Mouse (Mus musculus) lung, embryonic 16.5 days (tissue): ENCODE measurements at regions not wholly inside any gene's neighbourhood (a gene's known extent, or its start where the extent isn't known, plus 50 kb on each side); places are given as distances from the start of the nearest gene placed in this dataset.

Source experiments
- ATAC-seq: fragments of 200-750 bp; cut with Nextera tagmentation; 2 replicates; pipeline ENCODE4 v1.8.0; 2017; ENCODE audit warnings: low read depth, mild to moderate bottlenecking, moderate library complexity
- H3K27ac ChIP-seq: fragments of 300-500 bp; sonication (generic); 2 replicates; pipeline ENCODE4 v1.5.1; 2014; ENCODE audit warnings: mild to moderate bottlenecking, control low read depth, low read length
- H3K27me3 ChIP-seq: fragments of 300-500 bp; sonication (generic); 2 replicates; pipeline ENCODE4 v1.6.1; 2014; ENCODE audit warnings: low read depth, low read length, mixed read lengths; ENCODE audit not compliant: control insufficient read depth, insufficient read depth
- H3K36me3 ChIP-seq: fragments of 300-500 bp; sonication (generic); 2 replicates; pipeline ENCODE4 v1.6.1; 2014; ENCODE audit warnings: low read length; ENCODE audit not compliant: control insufficient read depth, insufficient read depth
- H3K4me1 ChIP-seq: fragments of 300-500 bp; sonication (generic); replicated peaks from 2 replicates; pipeline ENCODE4 v1.6.1; 2014; ENCODE audit warnings: low read length, mixed read lengths; ENCODE audit not compliant: control insufficient read depth, insufficient read depth
- H3K4me2 ChIP-seq: fragments of 300-500 bp; sonication (generic); 2 replicates; pipeline ENCODE4 v1.6.1; 2014; ENCODE audit warnings: low read depth, low read length, control low read depth
- H3K4me3 ChIP-seq: fragments of 300-500 bp; sonication (generic); 2 replicates; pipeline ENCODE4 v1.5.1; 2014; ENCODE audit warnings: mild to moderate bottlenecking, low read length, control low read depth
- H3K9ac ChIP-seq: fragments of 300-500 bp; sonication (generic); 2 replicates; pipeline ENCODE4 v1.6.1; 2014; ENCODE audit warnings: low read length, control low read depth
- H3K9me3 ChIP-seq: fragments of 300-500 bp; sonication (generic); 2 replicates; pipeline ENCODE4 v1.6.1; 2016; ENCODE audit warnings: low read length; ENCODE audit not compliant: control insufficient read depth
- WGBS: fragments of 180-500 bp; shearing (Covaris S2); extraction: QIAGEN DNeasy Blood & Tissue Kit; methylation state at CpG from one replicate; pipeline ENCODE4 v1.1.7; 2014; 5-methylcytosine and 5-hydroxymethylcytosine counted together

- Histone ChIP-seq H3K27ac (no peak overlapping the region), H3K4me3 (no peak overlapping the region), H3K9ac (no peak overlapping the region), H3K4me2 (no peak overlapping the region), H3K27me3 (no peaks in the 10 kb centered on the region), H3K4me1 (no peaks in the 10 kb centered on the region), H3K9me3 (no peaks in the 10 kb centered on the region), H3K36me3 (no peaks in the 10 kb centered on the region)
- WGBS, result 88% methylated on average over 11 of the region's 11 CpGs
- ATAC-seq, result no peak
Observed at GRCm38 (mm10) chr11:37650095-37650494, 414.3 kb upstream of the Tenm2 start.

- Histone ChIP-seq H3K27me3 (no peaks in the 10 kb centered on the region), H3K36me3 (no peaks in the 10 kb centered on the region), H3K4me1 (no peaks in the 10 kb centered on the region), H3K4me2 (no peak overlapping the region), H3K4me3 (no peak overlapping the region), H3K9me3 (no peaks in the 10 kb centered on the region), H3K9ac (no peak overlapping the region), H3K27ac (no peak overlapping the region)
- 70% methylated on average over 2 of the region's 2 CpGs for WGBS
- no peak for ATAC-seq
Observed at GRCm38 (mm10) chr11:37623290-37623689, 387.5 kb upstream of the Tenm2 start.

DNA sequence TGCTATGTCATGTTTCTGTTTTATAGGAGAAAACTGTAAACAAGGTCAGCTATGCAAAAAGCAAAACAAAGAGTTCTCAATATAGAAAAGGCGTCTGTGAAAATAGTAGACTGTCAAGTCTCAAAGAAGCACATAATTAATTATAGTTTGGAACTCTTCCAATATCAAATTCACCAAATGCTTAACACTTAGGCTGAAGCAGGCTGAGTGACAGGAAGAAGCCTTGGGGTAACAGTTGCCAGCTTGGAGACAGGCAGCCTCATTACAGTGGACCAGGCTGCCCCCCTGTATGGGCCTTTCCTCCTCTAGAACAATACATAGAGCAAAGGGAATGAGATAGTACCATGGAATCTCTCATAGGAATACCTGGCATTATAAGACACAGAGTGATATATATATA is 364.8 kb upstream of the Tenm2 start:
- Histone ChIP-seq H3K4me2 (no peak overlapping the region), H3K27me3 (no peaks in the 10 kb centered on the region), H3K9me3 (no peaks in the 10 kb centered on the region), H3K27ac (no peak overlapping the region), H3K4me1 (no peaks in the 10 kb centered on the region), H3K36me3 (no peaks in the 10 kb centered on the region), H3K9ac (no peak overlapping the region), H3K4me3 (no peak overlapping the region)
- ATAC-seq, result no peak
- 33% methylated on average over 1 of the region's 1 CpGs for WGBS

DNA sequence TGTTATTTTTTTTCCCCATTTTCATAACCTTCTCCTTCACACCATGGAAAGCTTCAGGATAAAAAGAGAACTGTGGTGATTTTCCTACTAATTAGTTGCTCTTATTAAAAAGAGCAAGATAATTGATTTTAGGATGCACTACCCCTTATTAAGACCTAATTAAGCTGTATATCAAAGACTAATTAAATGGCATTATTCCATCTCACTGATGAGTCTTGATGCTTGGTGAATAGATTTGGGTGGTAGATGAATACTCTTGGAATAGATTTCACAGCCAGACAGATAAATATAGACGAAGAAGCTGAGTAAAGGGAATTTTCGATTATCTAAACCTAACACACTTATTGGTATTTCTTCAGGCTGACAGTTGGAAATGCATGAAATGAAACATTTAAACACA is 346.5 kb upstream of the Tenm2 start:
- Histone ChIP-seq H3K4me3 (no peak overlapping the region), H3K9ac (no peak overlapping the region), H3K36me3 (no peaks in the 10 kb centered on the region), H3K4me1 (no peaks in the 10 kb centered on the region), H3K9me3 (no peaks in the 10 kb centered on the region), H3K27me3 (no peaks in the 10 kb centered on the region), H3K4me2 (no peak overlapping the region), H3K27ac (no peak overlapping the region)
- ATAC-seq, result no peak
- 71% methylated on average over 2 of the region's 2 CpGs for WGBS

DNA sequence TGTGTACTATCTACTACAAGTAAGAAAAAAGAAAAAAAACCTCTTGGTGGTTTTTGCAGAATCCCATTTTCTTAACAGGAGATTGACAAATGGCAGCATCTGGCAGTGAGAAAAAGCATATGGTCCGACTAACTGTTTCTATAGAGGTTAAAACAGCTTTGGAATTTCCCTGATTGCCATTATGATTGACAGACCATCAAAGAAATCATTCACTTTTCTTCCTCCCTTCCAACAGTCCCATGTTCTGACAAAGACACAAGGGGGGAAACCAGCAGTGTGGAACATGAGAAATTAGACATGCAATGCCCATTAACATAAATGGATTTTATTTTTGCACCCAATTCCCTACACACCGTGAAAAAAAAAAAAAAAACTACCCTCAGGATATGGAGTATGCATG is 297.9 kb upstream of the Tenm2 start:
- H3K27me3 ChIP-seq, result no peaks in the 10 kb centered on the region
- H3K4me1 ChIP-seq, result peaks cover 2% of the 10 kb centered on the region
- no peak overlapping the region for H3K9ac ChIP-seq
- H3K4me2 ChIP-seq, result no peak overlapping the region
- no peak for ATAC-seq
- H3K4me3 ChIP-seq, result no peak overlapping the region
- no peaks in the 10 kb centered on the region for H3K9me3 ChIP-seq
- H3K27ac ChIP-seq, result no peak overlapping the region
- WGBS, result 51% methylated on average over 2 of the region's 2 CpGs
- no peaks in the 10 kb centered on the region for H3K36me3 ChIP-seq

GRCm38 (mm10) chr11:37532476-37532875 is 296.7 kb upstream of the Tenm2 start:
- Histone ChIP-seq H3K4me2 (no peak overlapping the region), H3K4me1 (peaks cover 2% of the 10 kb centered on the region), H3K9ac (no peak overlapping the region), H3K36me3 (no peaks in the 10 kb centered on the region), H3K9me3 (no peaks in the 10 kb centered on the region), H3K27me3 (no peaks in the 10 kb centered on the region), H3K4me3 (no peak overlapping the region), H3K27ac (peak overlapping the region; percentile 30; the same call in 1 of the 2 replicates)
- ATAC-seq, result peak; percentile 76
- 10% methylated on average over 2 of the region's 2 CpGs for WGBS

DNA sequence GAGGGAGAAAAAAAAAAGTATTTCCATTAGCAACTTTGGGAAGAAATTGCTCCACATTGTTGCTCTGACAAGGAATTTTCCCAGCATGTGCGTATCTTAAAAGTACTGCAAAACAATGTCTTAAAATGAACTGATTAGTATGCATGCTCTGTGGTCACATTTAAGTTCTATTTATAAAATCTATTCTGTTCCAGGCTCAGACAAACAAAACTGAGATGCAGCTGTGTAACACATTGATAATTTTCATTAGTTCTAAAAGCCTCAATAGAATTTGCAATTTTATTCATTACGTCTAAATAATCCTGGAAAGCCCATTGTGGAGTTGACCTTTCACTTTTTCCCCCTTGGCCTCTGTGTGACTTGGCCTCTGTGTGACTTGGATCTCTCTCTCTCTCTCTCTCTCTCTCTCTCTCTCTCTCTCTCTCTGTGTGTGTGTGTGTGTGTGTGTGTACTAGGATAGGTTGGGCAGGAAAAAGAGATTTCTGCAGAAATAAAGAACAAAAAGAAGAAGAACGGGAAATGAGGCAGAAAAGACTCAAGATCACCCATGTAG is 262.8 kb upstream of the Tenm2 start:
- ATAC-seq, result no peak
- Histone ChIP-seq H3K27ac (no peak overlapping the region), H3K27me3 (no peaks in the 10 kb centered on the region), H3K9me3 (no peaks in the 10 kb centered on the region), H3K4me3 (no peak overlapping the region), H3K4me1 (no peaks in the 10 kb centered on the region), H3K9ac (no peak overlapping the region), H3K36me3 (no peaks in the 10 kb centered on the region), H3K4me2 (no peak overlapping the region)
- 67% methylated on average over 3 of the region's 3 CpGs for WGBS

- no peak overlapping the region for H3K4me2 ChIP-seq
- 66% methylated on average over 9 of the region's 9 CpGs for WGBS
Observed at GRCm38 (mm10) chr11:37497874-37498273, 262.1 kb upstream of the Tenm2 start.

GRCm38 (mm10) chr11:37480236-37480635 is 244.5 kb upstream of the Tenm2 start:
- no peak for ATAC-seq
- no peaks in the 10 kb centered on the region for H3K4me1 ChIP-seq
- WGBS, result 52% methylated on average over 3 of the region's 3 CpGs
- no peak overlapping the region for H3K4me2 ChIP-seq
- no peaks in the 10 kb centered on the region for H3K27me3 ChIP-seq
- no peak overlapping the region for H3K27ac ChIP-seq
- no peaks in the 10 kb centered on the region for H3K9me3 ChIP-seq
- H3K9ac ChIP-seq, result no peak overlapping the region
- no peak overlapping the region for H3K4me3 ChIP-seq
- no peaks in the 10 kb centered on the region for H3K36me3 ChIP-seq

More at GRCm38 (mm10) chr11:37497874-37498273, 262.1 kb upstream of the Tenm2 start:
- Histone ChIP-seq H3K27me3 (no peaks in the 10 kb centered on the region), H3K36me3 (no peaks in the 10 kb centered on the region), H3K27ac (no peak overlapping the region), H3K4me1 (no peaks in the 10 kb centered on the region), H3K9ac (no peak overlapping the region), H3K4me3 (no peak overlapping the region), H3K9me3 (no peaks in the 10 kb centered on the region)
- no peak for ATAC-seq

DNA sequence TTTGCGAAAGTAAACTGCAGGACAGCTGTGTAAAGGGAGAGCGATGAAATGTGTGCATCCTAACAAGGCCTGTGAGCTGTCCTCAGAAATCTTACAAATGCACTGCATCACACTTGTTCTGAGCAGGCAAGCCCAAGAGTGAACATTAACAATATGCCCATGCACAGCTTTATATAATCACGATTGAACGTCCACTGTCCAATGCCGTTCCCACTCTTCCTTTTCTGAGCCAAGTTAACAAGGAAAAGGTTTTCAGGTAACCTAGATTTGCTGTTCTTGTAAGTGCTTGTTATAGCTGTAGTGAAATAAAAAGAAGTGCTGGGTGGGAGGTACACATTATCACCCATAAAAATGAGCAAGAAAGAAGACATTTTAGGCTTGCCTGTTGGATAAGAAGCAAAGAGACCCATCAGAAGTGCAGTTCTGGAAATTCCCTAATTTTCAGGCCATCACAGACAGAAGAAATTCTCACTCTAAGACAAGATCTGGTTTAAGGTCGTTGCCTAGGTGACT is 243.3 kb upstream of the Tenm2 start:
- H3K9me3 ChIP-seq, result no peaks in the 10 kb centered on the region
- no peak overlapping the region for H3K9ac ChIP-seq
- H3K36me3 ChIP-seq, result no peaks in the 10 kb centered on the region
- H3K4me1 ChIP-seq, result no peaks in the 10 kb centered on the region
- no peak overlapping the region for H3K4me3 ChIP-seq
- no peak overlapping the region for H3K4me2 ChIP-seq
- no peak for ATAC-seq
- no peaks in the 10 kb centered on the region for H3K27me3 ChIP-seq
- 85% methylated on average over 6 of the region's 6 CpGs for WGBS
- H3K27ac ChIP-seq, result no peak overlapping the region
